Mouse (Mus musculus) left cerebral cortex, adult 11 months (tissue): Measurements from ENCODE around the gene Col6a5.
A peak's percentile ranks its signal among the peaks of the same experiment; 100 is the strongest.
"Not testable (repeated sequence)": the region's sequence is repeated elsewhere in the genome, so short reads cannot be mapped to it uniquely, and the experiment has no call there.

Experiments
- DNase-seq: peaks from one replicate; pipeline ENCODE4 v3.0.0; 2022; ENCODE audit warnings: low spot score

The Col6a5 gene

GRCm38 (mm10) chr9:105909352-105909751 is 51.1 kb downstream of the Col6a5 start:
- no peak for DNase-seq

- DNase-seq: no peak
Observed at GRCm38 (mm10) chr9:105907411-105907810, 53.0 kb downstream of the Col6a5 start.

- no peak for DNase-seq
Observed at GRCm38 (mm10) chr9:105887521-105887920, 72.9 kb downstream of the Col6a5 start.

GRCm38 (mm10) chr9:105884656-105885430 is 75.6 kb downstream of the Col6a5 start:
- no peak for DNase-seq

- DNase-seq: no peak
Observed at GRCm38 (mm10) chr9:105880743-105881142, 79.7 kb downstream of the Col6a5 start.

- no peak for DNase-seq
Observed at GRCm38 (mm10) chr9:105878365-105879108, 81.9 kb downstream of the Col6a5 start.

GRCm38 (mm10) chr9:105876124-105876523 is 84.3 kb downstream of the Col6a5 start:
- no peak for DNase-seq

GRCm38 (mm10) chr9:105871643-105872042 is 88.8 kb downstream of the Col6a5 start:
- DNase-seq: no peak

- DNase-seq: peak; percentile 35
Observed at GRCm38 (mm10) chr9:105857773-105858172, 102.7 kb downstream of the Col6a5 start.

- no peak for DNase-seq
Observed at GRCm38 (mm10) chr9:105852778-105853065, 107.7 kb downstream of the Col6a5 start.

GRCm38 (mm10) chr9:105852015-105852777 is 108.2 kb downstream of the Col6a5 start:
- no peak for DNase-seq

GRCm38 (mm10) chr9:105851011-105851410 is 109.4 kb downstream of the Col6a5 start:
- no peak for DNase-seq

- no peak for DNase-seq
Observed at GRCm38 (mm10) chr9:105848396-105848795, 112.0 kb downstream of the Col6a5 start.

- no peak for DNase-seq
Observed at GRCm38 (mm10) chr9:105847261-105847660, 113.2 kb downstream of the Col6a5 start.

- not testable (repeated sequence) for DNase-seq
Observed at GRCm38 (mm10) chr9:105841386-105841785, 119.1 kb downstream of the Col6a5 start.

GRCm38 (mm10) chr9:105839147-105839515 is 121.3 kb downstream of the Col6a5 start:
- DNase-seq: no peak

GRCm38 (mm10) chr9:105838396-105839146 is 121.9 kb downstream of the Col6a5 start:
- no peak for DNase-seq

- DNase-seq: no peak
Observed at GRCm38 (mm10) chr9:105835587-105835986, 124.9 kb downstream of the Col6a5 start.

GRCm38 (mm10) chr9:105834799-105835198 is 125.6 kb downstream of the Col6a5 start:
- no peak for DNase-seq

- DNase-seq: no peak
Observed at GRCm38 (mm10) chr9:105831291-105831690, 129.2 kb downstream of the Col6a5 start.

GRCm38 (mm10) chr9:105827791-105828385 is 132.6 kb downstream of the Col6a5 start, which contains the start of gene Col6a6:
Gene Col6a6, minus strand, starts transcription at chr9:105828160.
- DNase-seq: no peak
